Mouse (Mus musculus) embryonic facial prominence, embryonic 14.5 days (tissue): Measurements from ENCODE around the gene Hcfc1r1. TPM values are rescaled to one million over a fixed set of nuclear protein-coding genes. Genes with fewer than 3 reads are reported as not detected.

ENCODE experiments used
- ATAC-seq: fragments of 200-750 bp; cut with Nextera tagmentation; 2 replicates; pipeline ENCODE4 v1.8.0; 2017; ENCODE audit warnings: low read depth, moderate number of reproducible peaks, moderate TSS enrichment
- DNase-seq: peaks from one replicate; pipeline ENCODE4 v3.0.0-alpha.2; 2015; ENCODE audit warnings: low spot score
- H3K27ac ChIP-seq: fragments of 300-500 bp; sonication (generic); replicated peaks from 2 replicates; pipeline ENCODE4 v1.5.1; 2014; ENCODE audit warnings: low read depth, mild to moderate bottlenecking, low read length, moderate library complexity
- H3K27me3 ChIP-seq: fragments of 300-500 bp; sonication (generic); replicated peaks from 2 replicates; pipeline ENCODE4 v1.6.1; 2014; ENCODE audit warnings: low read length; ENCODE audit not compliant: control insufficient read depth, insufficient read depth
- H3K36me3 ChIP-seq: fragments of 300-500 bp; sonication (generic); 2 replicates; pipeline ENCODE4 v1.6.1; 2014; ENCODE audit warnings: low read length, mixed read lengths; ENCODE audit not compliant: control insufficient read depth, insufficient read depth
- H3K4me1 ChIP-seq: fragments of 300-500 bp; sonication (generic); 2 replicates; pipeline ENCODE4 v1.6.1; 2014; ENCODE audit warnings: antibody characterized with exemption, low read length; ENCODE audit not compliant: control insufficient read depth, insufficient read depth
- H3K4me2 ChIP-seq: fragments of 300-500 bp; sonication (generic); 2 replicates; pipeline ENCODE4 v1.6.1; 2014; ENCODE audit warnings: low read depth, mild to moderate bottlenecking, low read length, moderate library complexity, mixed read lengths
- H3K4me3 ChIP-seq: fragments of 300-500 bp; sonication (generic); 2 replicates; pipeline ENCODE4 v1.5.1; 2014; ENCODE audit warnings: low read depth, mild to moderate bottlenecking, low read length
- H3K9ac ChIP-seq: fragments of 300-500 bp; sonication (generic); 2 replicates; pipeline ENCODE4 v1.6.1; 2014; ENCODE audit warnings: low read depth, mild to moderate bottlenecking, low read length, moderate library complexity, mixed read lengths
- H3K9me3 ChIP-seq: fragments of 300-500 bp; sonication (generic); 2 replicates; pipeline ENCODE4 v1.6.1; 2016; ENCODE audit warnings: low read length; ENCODE audit not compliant: control insufficient read depth
- WGBS: fragments of 180-500 bp; shearing (Covaris S2); extraction: QIAGEN DNeasy Blood & Tissue Kit; methylation state at CpG from one replicate; pipeline ENCODE4 v1.1.7; 2014; 5-methylcytosine and 5-hydroxymethylcytosine counted together
- polyA plus RNA-seq: library from polyadenylated mRNA; unstranded; fragments of >200 nt; fragmentation: Nextera tagmentation; extraction: Ambion mirVana; gene quantifications from 2 replicates; pipeline ENCODE4 v1.2.1, GENCODE M21; 2014

Gene Hcfc1r1
- polyA plus RNA-seq, 1 experiment from 2014 or later: 107 TPM

- DNase-seq (no peak), ATAC-seq (no peak)
- H3K4me1 ChIP-seq: no peaks in the 10 kb centered on the region
- 33% methylated on average over 1 of the region's 1 CpGs for WGBS
- no peaks in the 10 kb centered on the region for H3K27me3 ChIP-seq
- H3K4me2 ChIP-seq: no peak overlapping the region
- H3K27ac ChIP-seq: no peak overlapping the region
- H3K9me3 ChIP-seq: no peaks in the 10 kb centered on the region
- H3K36me3 ChIP-seq: no peaks in the 10 kb centered on the region
- H3K9ac ChIP-seq: no peak overlapping the region
- no peak overlapping the region for H3K4me3 ChIP-seq
These were observed 46.1 kb downstream of the Hcfc1r1 start for GRCm38 (mm10) chr17:23719455-23719854.

- no peak for DNase-seq
- Histone ChIP-seq H3K9me3 (no peaks in the 10 kb centered on the region), H3K9ac (no peak overlapping the region), H3K27ac (no peak overlapping the region), H3K36me3 (no peaks in the 10 kb centered on the region), H3K27me3 (no peaks in the 10 kb centered on the region), H3K4me1 (0 out of 2 replicates have a peak, but pooled peaks cover 7% of the 10 kb centered on the region), H3K4me3 (no peak overlapping the region), H3K4me2 (no peak overlapping the region)
- ATAC-seq: no peak
- WGBS: 73% methylated on average over 2 of the region's 2 CpGs
These were observed 48.5 kb downstream of the Hcfc1r1 start for GRCm38 (mm10) chr17:23721886-23722285.

- H3K4me2 ChIP-seq: no peak within 1 kb of the TSS
- H3K27ac ChIP-seq: no peak within 1 kb of the TSS
- H3K27me3 ChIP-seq: no peaks in the 10 kb centered on the region
- no peak within 1 kb of the TSS for H3K9ac ChIP-seq
- H3K36me3 ChIP-seq: no peaks in the 10 kb centered on the region
- H3K9me3 ChIP-seq: no peaks in the 10 kb centered on the region
- WGBS: 72% methylated on average over 5 of the region's 7 CpGs
- DNase-seq (peak; percentile 48), ATAC-seq (no peak)
- no peak within 1 kb of the TSS for H3K4me3 ChIP-seq
- 0 out of 2 replicates have a peak, but pooled peaks cover 9% of the 10 kb centered on the region for H3K4me1 ChIP-seq
These were observed 49.2 kb downstream of the Hcfc1r1 start, which contains the start of gene 1520401A03Rik for GRCm38 (mm10) chr17:23722376-23723125. Gene 1520401A03Rik, minus strand, starts transcription at chr17:23722783.

Other genes with a start within 250 kb of the Hcfc1r1 start
- not detected in 2 replicates for gene Vmn2r117, start 193.9 kb upstream of the Hcfc1r1 start, polyA plus RNA-seq
- 17.7 and 18.2 TPM in 2 replicates for gene Zfp213, start 109.4 kb upstream of the Hcfc1r1 start, polyA plus RNA-seq
- gene Zfp13, start 74.1 kb upstream of the Hcfc1r1 start, polyA plus RNA-seq: 11.6 and 11.7 TPM in 2 replicates
- 0.14 TPM in 1 of 2 replicates, not detected in the other for gene Zscan10, start 72.7 kb upstream of the Hcfc1r1 start, polyA plus RNA-seq
- 0.90 and 1.4 TPM in 2 replicates for gene Mmp25, start 28.3 kb upstream of the Hcfc1r1 start, polyA plus RNA-seq
- 3.1 and 3.9 TPM in 2 replicates for gene Bicdl2, start 13.1 kb upstream of the Hcfc1r1 start, polyA plus RNA-seq
- 35.1 and 38.1 TPM in 2 replicates for gene Thoc6, start 286 bp downstream of the Hcfc1r1 start, polyA plus RNA-seq
- gene Tnfrsf12a, start 3.9 kb downstream of the Hcfc1r1 start, polyA plus RNA-seq: 23.3 and 30.7 TPM in 2 replicates
- 17.0 and 22.6 TPM in 2 replicates for gene Cldn6, start 5.7 kb downstream of the Hcfc1r1 start, polyA plus RNA-seq
- 14.6 and 17.9 TPM in 2 replicates for gene Cldn9, start 10.4 kb downstream of the Hcfc1r1 start, polyA plus RNA-seq
- 1.6 and 2.8 TPM in 2 replicates for gene 1520401A03Rik, start 49.2 kb downstream of the Hcfc1r1 start, polyA plus RNA-seq
- gene Pkmyt1, start 52.7 kb downstream of the Hcfc1r1 start, polyA plus RNA-seq: 39.6 and 40.3 TPM in 2 replicates
- gene Paqr4, start 67.3 kb downstream of the Hcfc1r1 start, polyA plus RNA-seq: 20.9 and 22.9 TPM in 2 replicates
- gene Kremen2, start 72.2 kb downstream of the Hcfc1r1 start, polyA plus RNA-seq: 12.9 and 21.2 TPM in 2 replicates
- gene Flywch1, start 98.0 kb downstream of the Hcfc1r1 start, polyA plus RNA-seq: 62.9 and 74.7 TPM in 2 replicates
- 27.0 and 33.9 TPM in 2 replicates for gene Flywch2, start 112.5 kb downstream of the Hcfc1r1 start, polyA plus RNA-seq
- gene Srrm2, start 116.9 kb downstream of the Hcfc1r1 start, polyA plus RNA-seq: 320 and 345 TPM in 2 replicates
- 1,099 and 1,112 TPM in 2 replicates for gene Elob, start 155.5 kb downstream of the Hcfc1r1 start, polyA plus RNA-seq
- gene Prss33, start 162.5 kb downstream of the Hcfc1r1 start, polyA plus RNA-seq: 0.77 and 0.88 TPM in 2 replicates
- gene Prss32, start 170.3 kb downstream of the Hcfc1r1 start, polyA plus RNA-seq: 0.25 TPM in 1 of 2 replicates, not detected in the other
- gene Prss41, start 170.6 kb downstream of the Hcfc1r1 start, polyA plus RNA-seq: 0.64 and 1.1 TPM in 2 replicates
- not detected in 2 replicates for gene Prss21, start 194.5 kb downstream of the Hcfc1r1 start, polyA plus RNA-seq
- 2.3 and 6.8 TPM in 2 replicates for gene Dcpp1, start 207.3 kb downstream of the Hcfc1r1 start, polyA plus RNA-seq
- gene Dcpp2, start 207.3 kb downstream of the Hcfc1r1 start, polyA plus RNA-seq: not detected in 2 replicates
- 3.9 and 15.6 TPM in 2 replicates for gene Dcpp3, start 243.9 kb downstream of the Hcfc1r1 start, polyA plus RNA-seq